Mouse (Mus musculus): Measurements from ENCODE around the gene Itprid1. TPM values are rescaled to one million over a fixed set of nuclear protein-coding genes. Genes with fewer than 3 reads are reported as not detected.

The Itprid1 gene
- polyA plus RNA-seq, 1 experiment from 2014 or later: 0.21 TPM

- 77% methylated on average over 2 of the region's 2 CpGs for WGBS
- Histone ChIP-seq H3K36me3 (ENCODE audit: control insufficient read depth, insufficient read depth, low read length) (no peaks in the 10 kb centered on the region), H3K4me2 (ENCODE audit: low read depth, low read length) (no peak overlapping the region), H3K27me3 (ENCODE audit: control insufficient read depth, insufficient read depth, low read length) (no peaks in the 10 kb centered on the region), H3K9me3 (ENCODE audit: control insufficient read depth, low read length) (no peaks in the 10 kb centered on the region), H3K4me3 (ENCODE audit: low read depth, low read length) (no peak overlapping the region), H3K27ac (ENCODE audit: low read depth, low read length) (no peak overlapping the region), H3K4me1 (ENCODE audit: control insufficient read depth, insufficient read depth, low read length) (peaks cover 8% of the 10 kb centered on the region; the same call in 1 of the 2 replicates), H3K9ac (replicated peaks; ENCODE audit: low read depth, low read length) (no peak overlapping the region)
- ATAC-seq (ENCODE audit: low read depth): no peak
Observed at GRCm38 (mm10) chr6:56019632-56020031, 182.9 kb downstream of the Itprid1 start.

GRCm38 (mm10) chr6:56025533-56025932 lies 188.8 kb downstream of the Itprid1 start:
- 64% methylated on average over 2 of the region's 2 CpGs for WGBS
- ATAC-seq (ENCODE audit: low read depth): no peak

GRCm38 (mm10) chr6:56027318-56027717 lies 190.6 kb downstream of the Itprid1 start:
- Histone ChIP-seq H3K9me3 (ENCODE audit: control insufficient read depth, low read length) (no peaks in the 10 kb centered on the region), H3K4me3 (ENCODE audit: low read depth, low read length) (no peak overlapping the region), H3K27me3 (ENCODE audit: control insufficient read depth, insufficient read depth, low read length) (no peaks in the 10 kb centered on the region), H3K4me1 (ENCODE audit: control insufficient read depth, insufficient read depth, low read length) (no peaks in the 10 kb centered on the region), H3K9ac (replicated peaks; ENCODE audit: low read depth, low read length) (no peak overlapping the region), H3K36me3 (ENCODE audit: control insufficient read depth, insufficient read depth, low read length) (no peaks in the 10 kb centered on the region), H3K27ac (ENCODE audit: low read depth, low read length) (no peak overlapping the region), H3K4me2 (ENCODE audit: low read depth, low read length) (no peak overlapping the region)
- 70% methylated on average over 6 of the region's 6 CpGs for WGBS
- ATAC-seq (ENCODE audit: low read depth): peak; percentile 44; the same call in 1 of the 2 replicates

More at GRCm38 (mm10) chr6:56025533-56025932, 188.8 kb downstream of the Itprid1 start:
- no peak overlapping the region for H3K4me3 ChIP-seq (ENCODE audit: low read depth, low read length)
- no peaks in the 10 kb centered on the region for H3K27me3 ChIP-seq (ENCODE audit: control insufficient read depth, insufficient read depth, low read length)
- H3K9me3 ChIP-seq (ENCODE audit: control insufficient read depth, low read length): no peaks in the 10 kb centered on the region
- no peak overlapping the region for H3K9ac ChIP-seq (replicated peaks; ENCODE audit: low read depth, low read length)
- no peaks in the 10 kb centered on the region for H3K36me3 ChIP-seq (ENCODE audit: control insufficient read depth, insufficient read depth, low read length)
- no peak overlapping the region for H3K4me2 ChIP-seq (ENCODE audit: low read depth, low read length)
- H3K27ac ChIP-seq (ENCODE audit: low read depth, low read length): no peak overlapping the region
- H3K4me1 ChIP-seq (ENCODE audit: control insufficient read depth, insufficient read depth, low read length): no peaks in the 10 kb centered on the region

- WGBS: 90% methylated on average over 5 of the region's 5 CpGs
- Histone ChIP-seq H3K27ac (ENCODE audit: low read depth, low read length) (no peak overlapping the region), H3K4me1 (ENCODE audit: control insufficient read depth, insufficient read depth, low read length) (no peaks in the 10 kb centered on the region), H3K4me3 (ENCODE audit: low read depth, low read length) (no peak overlapping the region), H3K27me3 (ENCODE audit: control insufficient read depth, insufficient read depth, low read length) (no peaks in the 10 kb centered on the region), H3K9me3 (ENCODE audit: control insufficient read depth, low read length) (no peaks in the 10 kb centered on the region), H3K4me2 (ENCODE audit: low read depth, low read length) (no peak overlapping the region), H3K9ac (replicated peaks; ENCODE audit: low read depth, low read length) (no peak overlapping the region), H3K36me3 (ENCODE audit: control insufficient read depth, insufficient read depth, low read length) (no peaks in the 10 kb centered on the region)
- ATAC-seq (ENCODE audit: low read depth): no peak
Observed at GRCm38 (mm10) chr6:56027966-56028365, 191.3 kb downstream of the Itprid1 start.

Other genes with a start within 250 kb of the Itprid1 start
- 88.6 and 95.7 TPM in 2 replicates for gene Neurod6, start 155.6 kb upstream of the Itprid1 start, polyA plus RNA-seq (2014; fragmentation: Nextera tagmentation; extraction: Ambion mirVana)
- 2.2 and 3.1 TPM in 2 replicates for gene Ppp1r17, start 180.6 kb downstream of the Itprid1 start, polyA plus RNA-seq (2014; fragmentation: Nextera tagmentation; extraction: Ambion mirVana)

Measured in neural tube, embryonic 14.5 days (tissue).